Mouse (Mus musculus): Measurements from ENCODE around the gene Cfap99.

The Cfap99 gene

GRCm38 (mm10) chr5:34288154-34288716 is at the start of gene Cfap99, which contains the start of gene Zfyve28:
Gene Cfap99, plus strand, starts transcription at chr5:34288600.
Gene Zfyve28, minus strand, starts transcription at chr5:34288449.
- Histone ChIP-seq H3K36me3 (ENCODE audit: control insufficient read depth, insufficient read depth, low read length, poor library complexity, severe bottlenecking) (no peaks in the 10 kb centered on the region), H3K27me3 (ENCODE audit: control insufficient read depth, insufficient read depth, low read length, poor library complexity, severe bottlenecking) (no peaks in the 10 kb centered on the region)
- DNase-seq (ENCODE audit: low read depth, low spot score), result peak; percentile 24

DNA sequence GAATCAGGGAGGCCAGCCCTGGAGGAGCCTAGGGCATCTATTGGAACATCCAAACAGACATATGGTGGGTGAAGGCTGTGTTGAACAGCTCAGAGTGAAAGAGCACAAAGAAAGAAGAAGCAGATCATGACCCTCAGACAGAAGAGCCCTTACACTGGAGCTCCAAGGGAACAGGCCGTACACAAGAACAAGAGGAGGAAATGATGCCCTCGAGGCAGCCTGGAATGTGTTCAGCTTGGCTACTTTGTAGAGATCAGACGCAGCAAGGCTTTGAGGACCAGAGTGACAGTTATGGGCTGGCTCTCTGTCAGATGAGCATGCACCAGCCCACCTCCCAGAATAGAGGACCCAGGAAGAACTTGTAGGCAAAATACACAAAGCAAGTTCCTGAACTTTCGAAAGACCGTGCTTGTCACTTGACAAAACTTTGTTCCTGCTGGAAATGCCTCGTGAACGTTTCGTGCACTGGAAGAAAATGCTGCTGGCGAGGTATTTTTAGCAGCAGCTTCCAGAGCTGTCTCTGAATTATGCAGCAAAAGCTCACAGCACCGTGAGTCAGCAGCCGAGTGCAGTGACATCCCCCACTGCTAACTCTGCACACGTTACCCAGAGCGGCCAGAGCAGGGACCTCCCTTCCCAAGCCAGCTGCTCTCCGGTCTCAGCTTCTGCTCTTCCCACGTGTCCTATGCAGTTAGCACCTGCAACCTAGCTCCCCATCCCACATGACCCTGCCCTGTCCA is 46.0 kb upstream of the Cfap99 start:
- H3K36me3 ChIP-seq (ENCODE audit: control insufficient read depth, insufficient read depth, low read length, poor library complexity, severe bottlenecking), result no peaks in the 10 kb centered on the region
- DNase-seq (ENCODE audit: low read depth, low spot score), result no peak

GRCm38 (mm10) chr5:34243062-34243461 is 45.3 kb upstream of the Cfap99 start:
- no peak for DNase-seq (ENCODE audit: low read depth, low spot score)
- H3K36me3 ChIP-seq (ENCODE audit: control insufficient read depth, insufficient read depth, low read length, poor library complexity, severe bottlenecking), result no peaks in the 10 kb centered on the region
- no peaks in the 10 kb centered on the region for H3K27me3 ChIP-seq (ENCODE audit: control insufficient read depth, insufficient read depth, low read length, poor library complexity, severe bottlenecking)

More for the DNA sequence above, 46.0 kb upstream of the Cfap99 start:
- no peaks in the 10 kb centered on the region for H3K27me3 ChIP-seq (ENCODE audit: control insufficient read depth, insufficient read depth, low read length, poor library complexity, severe bottlenecking)

DNA sequence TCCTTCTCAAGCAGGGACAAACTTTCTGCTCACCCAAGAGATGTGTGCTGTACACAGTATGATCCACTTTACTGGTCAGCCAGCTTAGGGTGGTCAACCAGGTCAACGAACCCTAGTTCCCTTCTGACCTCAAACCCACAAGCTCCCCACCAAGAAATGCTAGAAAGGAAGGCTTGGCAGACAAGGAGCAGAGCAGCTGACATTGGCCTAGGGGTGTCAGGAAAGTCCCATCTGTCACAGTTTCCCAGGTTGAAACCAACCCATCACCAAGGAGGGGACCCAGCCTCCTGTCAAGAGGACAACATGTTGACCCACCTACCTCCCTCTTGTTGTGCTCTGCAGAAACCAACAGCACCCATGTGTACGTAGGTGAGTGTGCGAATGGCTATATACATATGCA is 42.0 kb upstream of the Cfap99 start:
- no peaks in the 10 kb centered on the region for H3K27me3 ChIP-seq (ENCODE audit: control insufficient read depth, insufficient read depth, low read length, poor library complexity, severe bottlenecking)
- no peak for DNase-seq (ENCODE audit: low read depth, low spot score)

GRCm38 (mm10) chr5:34249132-34249531 is 39.3 kb upstream of the Cfap99 start:
- H3K27me3 ChIP-seq (ENCODE audit: control insufficient read depth, insufficient read depth, low read length, poor library complexity, severe bottlenecking), result no peaks in the 10 kb centered on the region
- DNase-seq (ENCODE audit: low read depth, low spot score), result no peak
- H3K36me3 ChIP-seq (ENCODE audit: control insufficient read depth, insufficient read depth, low read length, poor library complexity, severe bottlenecking), result no peaks in the 10 kb centered on the region

More for the DNA sequence above, 42.0 kb upstream of the Cfap99 start:
- no peaks in the 10 kb centered on the region for H3K36me3 ChIP-seq (ENCODE audit: control insufficient read depth, insufficient read depth, low read length, poor library complexity, severe bottlenecking)

DNA sequence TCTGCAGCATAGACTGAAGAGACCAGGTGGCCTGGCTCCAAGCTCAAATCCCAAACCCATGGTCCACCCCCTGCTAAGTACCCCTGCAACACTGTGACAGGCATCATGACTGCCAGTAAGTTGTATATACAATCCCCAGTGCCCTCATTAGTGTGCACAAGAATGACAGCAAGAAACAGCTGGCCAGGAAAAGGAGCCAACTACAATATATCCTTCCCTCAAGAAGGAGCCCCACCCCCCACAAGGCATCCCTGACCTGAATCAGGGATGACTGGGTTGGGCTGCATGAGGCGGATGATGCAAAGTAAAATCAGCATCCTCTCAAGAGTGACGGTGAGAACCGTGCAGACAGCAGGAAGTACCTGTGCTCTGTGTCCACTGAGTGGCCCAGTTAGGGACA is 38.3 kb upstream of the Cfap99 start:
- no peak for DNase-seq (ENCODE audit: low read depth, low spot score)
- Histone ChIP-seq H3K27me3 (ENCODE audit: control insufficient read depth, insufficient read depth, low read length, poor library complexity, severe bottlenecking) (no peaks in the 10 kb centered on the region), H3K36me3 (ENCODE audit: control insufficient read depth, insufficient read depth, low read length, poor library complexity, severe bottlenecking) (no peaks in the 10 kb centered on the region)

DNA sequence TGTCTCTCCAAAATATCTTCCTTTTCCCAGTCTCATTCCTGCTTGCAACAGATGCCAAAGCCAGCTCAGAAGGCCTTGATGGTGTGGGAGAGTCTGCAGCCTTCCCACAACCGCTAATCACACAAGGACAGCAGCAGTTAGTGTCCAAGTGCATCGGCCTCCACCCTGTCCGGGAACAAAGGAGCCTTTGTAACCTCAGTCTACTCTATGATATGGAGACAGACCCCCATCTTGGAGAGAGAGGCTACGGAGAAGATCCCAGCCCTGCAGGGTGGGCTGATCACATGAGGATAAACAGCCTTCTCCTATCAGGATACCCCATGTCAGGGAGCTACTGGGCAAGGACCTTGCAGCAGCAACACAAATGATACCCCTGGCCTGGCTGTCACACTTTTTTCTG is 36.6 kb upstream of the Cfap99 start:
- no peak for DNase-seq (ENCODE audit: low read depth, low spot score)

GRCm38 (mm10) chr5:34252307-34252966 is 36.0 kb upstream of the Cfap99 start:
- no peak for DNase-seq (ENCODE audit: low read depth, low spot score)
- Histone ChIP-seq H3K27me3 (ENCODE audit: control insufficient read depth, insufficient read depth, low read length, poor library complexity, severe bottlenecking) (no peaks in the 10 kb centered on the region), H3K36me3 (ENCODE audit: control insufficient read depth, insufficient read depth, low read length, poor library complexity, severe bottlenecking) (no peaks in the 10 kb centered on the region)

More for the DNA sequence above, 36.6 kb upstream of the Cfap99 start:
- H3K27me3 ChIP-seq (ENCODE audit: control insufficient read depth, insufficient read depth, low read length, poor library complexity, severe bottlenecking), result no peaks in the 10 kb centered on the region
- H3K36me3 ChIP-seq (ENCODE audit: control insufficient read depth, insufficient read depth, low read length, poor library complexity, severe bottlenecking), result no peaks in the 10 kb centered on the region

- H3K27me3 ChIP-seq (ENCODE audit: control insufficient read depth, insufficient read depth, low read length, poor library complexity, severe bottlenecking), result no peaks in the 10 kb centered on the region
- no peak for DNase-seq (ENCODE audit: low read depth, low spot score)
- H3K36me3 ChIP-seq (ENCODE audit: control insufficient read depth, insufficient read depth, low read length, poor library complexity, severe bottlenecking), result no peaks in the 10 kb centered on the region
Observed at GRCm38 (mm10) chr5:34252967-34253519, 35.4 kb upstream of the Cfap99 start.

DNA sequence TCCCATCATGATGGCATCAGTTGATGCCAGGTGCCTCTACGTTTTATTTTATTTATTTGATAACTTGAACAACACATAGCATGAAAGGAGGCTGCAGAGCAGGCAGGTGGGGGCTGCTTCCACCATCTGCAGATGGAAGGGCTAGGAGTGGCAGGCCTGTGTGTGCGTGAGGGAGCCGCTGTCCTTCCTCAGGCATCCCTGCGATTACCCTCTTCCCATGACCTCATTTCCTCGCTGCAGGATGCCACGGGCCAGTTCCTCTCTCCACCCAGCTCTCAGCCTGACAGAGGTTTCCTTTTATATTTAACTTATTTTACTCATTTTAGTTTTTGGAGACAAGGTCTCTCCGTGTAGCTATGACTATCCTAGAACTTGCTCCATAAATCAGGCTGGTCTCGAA is 34.1 kb upstream of the Cfap99 start:
- no peak for DNase-seq (ENCODE audit: low read depth, low spot score)
- Histone ChIP-seq H3K27me3 (ENCODE audit: control insufficient read depth, insufficient read depth, low read length, poor library complexity, severe bottlenecking) (no peaks in the 10 kb centered on the region), H3K36me3 (ENCODE audit: control insufficient read depth, insufficient read depth, low read length, poor library complexity, severe bottlenecking) (no peaks in the 10 kb centered on the region)

DNA sequence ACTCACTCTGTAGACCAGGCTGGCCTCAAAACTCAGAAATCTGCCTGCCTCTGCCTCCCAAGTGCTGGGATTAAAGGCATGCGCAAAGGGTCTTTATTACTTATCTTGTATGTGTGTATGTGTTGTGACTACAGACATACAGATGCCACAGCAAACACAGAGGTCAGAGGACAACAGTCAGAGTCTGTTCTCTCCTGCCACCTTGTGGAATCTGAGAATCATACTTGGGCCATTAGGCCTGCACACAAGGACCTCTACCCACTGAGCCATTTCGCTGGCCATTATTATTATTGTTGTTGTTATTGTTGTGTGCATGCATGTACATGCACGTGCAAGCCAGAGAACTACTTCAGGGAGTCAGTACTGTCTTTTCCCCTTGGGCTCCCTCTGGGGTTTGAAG is 33.2 kb upstream of the Cfap99 start:
- H3K36me3 ChIP-seq (ENCODE audit: control insufficient read depth, insufficient read depth, low read length, poor library complexity, severe bottlenecking), result no peaks in the 10 kb centered on the region

DNA sequence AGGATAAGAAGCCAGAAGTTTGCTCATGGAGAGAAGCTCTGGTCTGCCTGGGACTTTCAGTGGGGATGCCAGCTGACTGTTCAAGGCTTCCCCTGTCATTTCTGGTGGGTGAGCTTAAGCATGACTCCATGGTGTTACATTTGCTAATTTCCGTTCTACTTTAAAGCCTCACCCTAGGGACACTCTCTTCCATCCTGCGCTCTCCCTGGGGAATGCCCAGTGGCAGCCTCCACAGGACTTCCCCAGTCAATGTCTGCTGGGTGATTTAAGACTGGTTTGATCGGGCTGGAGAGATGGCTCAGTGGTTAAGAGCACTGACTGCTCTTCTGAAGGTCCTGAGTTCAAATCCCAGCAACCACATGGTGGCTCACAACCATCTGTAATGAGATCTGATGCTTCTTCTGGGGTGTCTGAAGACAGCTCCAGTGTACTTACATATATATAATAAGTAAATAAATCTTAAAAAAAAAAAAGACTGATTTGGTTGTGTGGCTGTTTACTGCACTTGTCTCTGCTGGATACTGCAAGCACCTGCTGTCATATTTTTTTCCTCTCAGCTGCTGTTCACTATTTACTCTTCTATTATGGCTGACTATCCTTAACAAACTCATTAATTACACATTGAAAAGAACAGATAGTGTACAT is 29.1 kb upstream of the Cfap99 start:
- Histone ChIP-seq H3K27me3 (ENCODE audit: control insufficient read depth, insufficient read depth, low read length, poor library complexity, severe bottlenecking) (no peaks in the 10 kb centered on the region), H3K36me3 (ENCODE audit: control insufficient read depth, insufficient read depth, low read length, poor library complexity, severe bottlenecking) (no peaks in the 10 kb centered on the region)
- peak; percentile 67 for DNase-seq (ENCODE audit: low read depth, low spot score)

More for the DNA sequence above, 33.2 kb upstream of the Cfap99 start:
- H3K27me3 ChIP-seq (ENCODE audit: control insufficient read depth, insufficient read depth, low read length, poor library complexity, severe bottlenecking), result no peaks in the 10 kb centered on the region
- DNase-seq (ENCODE audit: low read depth, low spot score), result peak; percentile 53

GRCm38 (mm10) chr5:34266065-34266464 is 22.3 kb upstream of the Cfap99 start:
- Histone ChIP-seq H3K27me3 (ENCODE audit: control insufficient read depth, insufficient read depth, low read length, poor library complexity, severe bottlenecking) (no peaks in the 10 kb centered on the region), H3K36me3 (ENCODE audit: control insufficient read depth, insufficient read depth, low read length, poor library complexity, severe bottlenecking) (no peaks in the 10 kb centered on the region)
- DNase-seq (ENCODE audit: low read depth, low spot score), result no peak

GRCm38 (mm10) chr5:34269197-34269920 is 19.0 kb upstream of the Cfap99 start:
- Histone ChIP-seq H3K36me3 (ENCODE audit: control insufficient read depth, insufficient read depth, low read length, poor library complexity, severe bottlenecking) (no peaks in the 10 kb centered on the region), H3K27me3 (ENCODE audit: control insufficient read depth, insufficient read depth, low read length, poor library complexity, severe bottlenecking) (no peaks in the 10 kb centered on the region)
- no peak for DNase-seq (ENCODE audit: low read depth, low spot score)

Data from splenic B cell, adult 2 months (primary cell).